In genomic region chr6:97400446-97400845, GRCm38 (mm10) we compare ENCODE assay signal across 21 mouse cellular contexts.
"Had no signal": no experiment of that assay in that cellular context is flagged by ENCODE, and none has a peak within 500 bp of the region (broad histone marks: within the 10 kb centered on the region; RNA-seq: fewer than 3 reads in every experiment).

No protein-coding gene starts in this region.

- H3K36me3 ChIP-seq: limb, embryonic 12.5 days; limb, embryonic 15.5 days; neural tube, embryonic 12.5 days; neural tube, embryonic 15.5 days had no signal

- H3K4me3 ChIP-seq: limb, embryonic 12.5 days; limb, embryonic 15.5 days; megakaryocyte, embryonic 14.5 days; neural tube, embryonic 12.5 days; neural tube, embryonic 15.5 days had no signal

- DNase-seq: kidney, adult 18-20 months; kidney, adult 9 months; kidney, postnatal 14 days; kidney, postnatal 4 days; layer of hippocampus, postnatal 36 days; left cerebral cortex, postnatal 4 days; liver, postnatal 0 days; lung, embryonic 14.5 days; lung, postnatal 36 days; midbrain, embryonic 14.5 days; right cerebral cortex, adult 18-20 months; right cerebral cortex, postnatal 14 days; right cerebral cortex, postnatal 4 days; spleen, adult 18-20 months; thymus, postnatal 25 days had no signal

- H3K27ac ChIP-seq: limb, embryonic 12.5 days; limb, embryonic 15.5 days; liver, embryonic 14.5 days; neural tube, embryonic 12.5 days; neural tube, embryonic 15.5 days had no signal

- H3K27me3 ChIP-seq: limb, embryonic 12.5 days; limb, embryonic 15.5 days; neural tube, embryonic 12.5 days; neural tube, embryonic 15.5 days had no signal
